Mouse (Mus musculus) forebrain, embryonic 12.5 days (tissue): ENCODE measurements at regions not wholly inside any gene's neighbourhood (a gene's known extent, or its start where the extent isn't known, plus 50 kb on each side); places are given as distances from the start of the nearest gene placed in this dataset.

Experiments used
- ATAC-seq: fragments of 200-750 bp; cut with Nextera tagmentation; 2 replicates; pipeline ENCODE4 v1.8.0; 2017; ENCODE audit warnings: moderate TSS enrichment; ENCODE audit not compliant: low FRiP score
- H3K27ac ChIP-seq: fragments of 300-500 bp; sonication (generic); 2 replicates; pipeline ENCODE4 v1.5.1; 2016; ENCODE audit warnings: mild to moderate bottlenecking
- H3K27me3 ChIP-seq: fragments of 300-500 bp; sonication (generic); 2 replicates; pipeline ENCODE4 v1.6.1; 2016; ENCODE audit warnings: mild to moderate bottlenecking
- H3K36me3 ChIP-seq: fragments of 300-500 bp; sonication (generic); replicated peaks from 2 replicates; pipeline ENCODE4 v1.6.1; 2016; ENCODE audit warnings: mild to moderate bottlenecking
- H3K4me1 ChIP-seq: fragments of 300-500 bp; sonication (generic); 2 replicates; pipeline ENCODE4 v1.6.1; 2016
- H3K4me2 ChIP-seq: fragments of 300-500 bp; sonication (generic); 2 replicates; pipeline ENCODE4 v1.6.1; 2016; ENCODE audit warnings: mild to moderate bottlenecking, moderate library complexity
- H3K4me3 ChIP-seq: fragments of 300-500 bp; sonication (generic); replicated peaks from 2 replicates; pipeline ENCODE4 v1.5.1; 2016; ENCODE audit warnings: mild to moderate bottlenecking
- H3K9ac ChIP-seq: fragments of 300-500 bp; sonication (generic); 2 replicates; pipeline ENCODE4 v1.6.1; 2016; ENCODE audit warnings: mild to moderate bottlenecking
- H3K9me3 ChIP-seq: fragments of 300-500 bp; sonication (generic); 2 replicates; pipeline ENCODE4 v1.6.1; 2016
- WGBS: fragments of 180-500 bp; shearing (Covaris S2); methylation state at CpG from one replicate; pipeline ENCODE4 v1.1.7; 2016; 5-methylcytosine and 5-hydroxymethylcytosine counted together

GRCm38 (mm10) chr9:61602353-61602978, 230.3 kb downstream of the Tle3 start:
- no peak overlapping the region for H3K4me2 ChIP-seq
- no peak overlapping the region for H3K27ac ChIP-seq
- H3K9ac ChIP-seq: no peak overlapping the region
- ATAC-seq: no peak
- H3K4me1 ChIP-seq: peaks cover 25% of the 10 kb centered on the region
- no peaks in the 10 kb centered on the region for H3K9me3 ChIP-seq
- H3K27me3 ChIP-seq: peaks cover 13% of the 10 kb centered on the region; the same call in 1 of the 2 replicates
- WGBS: 48% methylated on average over 7 of the region's 7 CpGs
- no peak overlapping the region for H3K4me3 ChIP-seq
- H3K36me3 ChIP-seq: no peaks in the 10 kb centered on the region

- ATAC-seq: no peak
- no peaks in the 10 kb centered on the region for H3K9me3 ChIP-seq
- H3K4me1 ChIP-seq: peaks cover 31% of the 10 kb centered on the region
- no peak overlapping the region for H3K27ac ChIP-seq
- H3K27me3 ChIP-seq: peaks cover 16% of the 10 kb centered on the region; the same call in 1 of the 2 replicates
- no peak overlapping the region for H3K9ac ChIP-seq
- H3K4me3 ChIP-seq: no peak overlapping the region
- no peaks in the 10 kb centered on the region for H3K36me3 ChIP-seq
- WGBS: 82% methylated on average over 6 of the region's 6 CpGs
- H3K4me2 ChIP-seq: no peak overlapping the region
Measured at GRCm38 (mm10) chr9:61601911-61602310, 229.7 kb downstream of the Tle3 start.

DNA sequence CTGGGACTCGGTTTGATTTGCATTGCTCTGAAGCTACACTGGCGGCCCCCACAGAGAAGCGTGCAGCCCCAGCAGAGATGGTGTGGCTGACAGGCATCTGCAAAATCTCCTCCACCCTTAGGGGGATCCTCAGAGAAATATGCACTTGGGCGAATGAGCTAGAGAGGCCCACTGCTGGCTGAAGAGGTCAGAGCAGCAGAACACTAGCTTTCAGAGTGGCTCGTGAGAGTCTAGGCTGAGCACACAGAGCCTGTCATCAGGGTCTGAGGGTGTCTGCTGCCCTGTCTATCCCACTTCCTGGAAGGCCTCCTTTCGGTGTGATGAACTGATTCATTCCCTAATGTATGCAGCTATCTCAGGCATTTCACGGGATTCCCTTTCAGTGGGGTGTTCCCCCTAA, 225.1 kb downstream of the Tle3 start:
- WGBS: 35% methylated on average over 7 of the region's 7 CpGs
- no peak for ATAC-seq
- Histone ChIP-seq H3K4me1 (peaks cover 33% of the 10 kb centered on the region), H3K36me3 (no peaks in the 10 kb centered on the region), H3K9ac (no peak overlapping the region), H3K27ac (peak overlapping the region; percentile 2; the same call in 1 of the 2 replicates), H3K4me2 (no peak overlapping the region), H3K4me3 (no peak overlapping the region), H3K9me3 (no peaks in the 10 kb centered on the region), H3K27me3 (peaks cover 9% of the 10 kb centered on the region; the same call in 1 of the 2 replicates)

- no peak for ATAC-seq
- WGBS: 43% methylated on average over 17 of the region's 17 CpGs
- H3K9ac ChIP-seq: no peak overlapping the region
- no peak overlapping the region for H3K4me2 ChIP-seq
- H3K27ac ChIP-seq: peak overlapping the region; percentile 2; the same call in 1 of the 2 replicates
- no peaks in the 10 kb centered on the region for H3K9me3 ChIP-seq
- H3K4me3 ChIP-seq: no peak overlapping the region
- H3K27me3 ChIP-seq: peaks cover 9% of the 10 kb centered on the region; the same call in 1 of the 2 replicates
- peaks cover 31% of the 10 kb centered on the region for H3K4me1 ChIP-seq
- no peaks in the 10 kb centered on the region for H3K36me3 ChIP-seq
Measured at GRCm38 (mm10) chr9:61596410-61597108, 224.4 kb downstream of the Tle3 start.

GRCm38 (mm10) chr9:61595170-61595967, 223.2 kb downstream of the Tle3 start:
- no peaks in the 10 kb centered on the region for H3K36me3 ChIP-seq
- H3K9me3 ChIP-seq: no peaks in the 10 kb centered on the region
- 72% methylated on average over 9 of the region's 9 CpGs for WGBS
- no peak for ATAC-seq
- H3K4me1 ChIP-seq: peaks cover 31% of the 10 kb centered on the region
- H3K27me3 ChIP-seq: peaks cover 9% of the 10 kb centered on the region; the same call in 1 of the 2 replicates
- no peak overlapping the region for H3K27ac ChIP-seq
- H3K4me3 ChIP-seq: no peak overlapping the region
- H3K9ac ChIP-seq: no peak overlapping the region
- no peak overlapping the region for H3K4me2 ChIP-seq

- Histone ChIP-seq H3K27me3 (peaks cover 9% of the 10 kb centered on the region; the same call in 1 of the 2 replicates), H3K27ac (no peak overlapping the region), H3K36me3 (no peaks in the 10 kb centered on the region), H3K9ac (no peak overlapping the region), H3K4me3 (no peak overlapping the region), H3K4me1 (peaks cover 25% of the 10 kb centered on the region), H3K9me3 (no peaks in the 10 kb centered on the region), H3K4me2 (no peak overlapping the region)
- ATAC-seq: no peak
- WGBS: 75% methylated on average over 6 of the region's 6 CpGs
Measured at GRCm38 (mm10) chr9:61593991-61594390, 221.8 kb downstream of the Tle3 start.

- WGBS: 89% methylated on average over 10 of the region's 10 CpGs
- Histone ChIP-seq H3K4me2 (no peak overlapping the region), H3K9ac (no peak overlapping the region), H3K27me3 (peaks cover 5% of the 10 kb centered on the region; the same call in 1 of the 2 replicates), H3K4me1 (peaks cover 9% of the 10 kb centered on the region; the same call in 1 of the 2 replicates), H3K27ac (no peak overlapping the region), H3K9me3 (0 out of 2 replicates have a peak, but pooled peaks cover 3% of the 10 kb centered on the region), H3K36me3 (no peaks in the 10 kb centered on the region), H3K4me3 (no peak overlapping the region)
- no peak for ATAC-seq
Measured at GRCm38 (mm10) chr9:61589727-61590299, 217.6 kb downstream of the Tle3 start.

- Histone ChIP-seq H3K9me3 (0 out of 2 replicates have a peak, but pooled peaks cover 3% of the 10 kb centered on the region), H3K27me3 (no peaks in the 10 kb centered on the region; the same call in 1 of the 2 replicates), H3K4me2 (no peak overlapping the region), H3K36me3 (no peaks in the 10 kb centered on the region), H3K4me3 (no peak overlapping the region), H3K4me1 (peaks cover 21% of the 10 kb centered on the region), H3K27ac (peak overlapping the region; percentile 65), H3K9ac (no peak overlapping the region)
- 72% methylated on average over 21 of the region's 21 CpGs for WGBS
- ATAC-seq: no peak
Measured at GRCm38 (mm10) chr9:61583281-61584072, 211.3 kb downstream of the Tle3 start.

DNA sequence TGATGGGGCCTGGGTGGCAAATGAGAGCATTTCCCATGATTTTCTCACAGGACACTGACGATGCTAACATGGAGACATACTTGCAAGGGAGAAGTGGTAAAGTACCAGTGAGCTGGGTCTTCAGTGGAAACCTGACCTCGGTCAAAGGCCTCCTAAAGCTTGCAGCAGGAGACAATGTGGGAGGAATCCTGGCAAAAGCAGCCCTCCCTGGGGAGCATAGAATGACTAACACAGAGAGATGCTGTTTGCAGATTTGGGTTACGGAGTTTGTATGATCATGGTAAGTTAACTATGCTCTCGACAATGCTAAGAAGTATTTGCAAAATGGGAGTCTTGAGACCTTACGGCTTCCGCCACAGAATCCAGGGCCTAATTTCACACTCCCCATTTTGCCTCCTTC, 208.9 kb downstream of the Tle3 start:
- WGBS: 84% methylated on average over 6 of the region's 6 CpGs
- no peak for ATAC-seq

DNA sequence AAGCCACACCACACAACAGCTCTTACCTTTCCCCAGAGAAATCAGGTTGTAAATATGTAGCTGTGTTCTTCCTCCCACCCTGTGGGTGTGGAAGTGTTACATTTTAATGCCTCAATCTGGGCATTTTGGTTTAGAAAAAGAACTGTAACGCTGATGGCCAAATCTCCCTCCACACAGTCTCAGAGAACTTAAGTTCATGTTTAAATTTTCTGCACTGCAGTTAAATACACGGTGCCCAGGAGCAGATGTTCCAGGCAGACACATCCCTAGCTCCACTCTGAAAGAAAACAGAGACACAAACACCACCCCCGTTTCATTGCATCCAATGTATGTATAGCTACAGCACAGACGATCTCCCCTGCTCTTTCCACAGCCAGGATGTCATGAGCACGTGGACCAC, 206.1 kb downstream of the Tle3 start:
- WGBS: 82% methylated on average over 5 of the region's 5 CpGs
- H3K4me3 ChIP-seq: no peak overlapping the region
- H3K27ac ChIP-seq: no peak overlapping the region
- no peak overlapping the region for H3K4me2 ChIP-seq
- H3K36me3 ChIP-seq: no peaks in the 10 kb centered on the region
- H3K9ac ChIP-seq: no peak overlapping the region
- peaks cover 22% of the 10 kb centered on the region for H3K4me1 ChIP-seq
- no peaks in the 10 kb centered on the region for H3K9me3 ChIP-seq
- H3K27me3 ChIP-seq: peaks cover 3% of the 10 kb centered on the region; the same call in 1 of the 2 replicates
- ATAC-seq: no peak

More for the DNA sequence above, 208.9 kb downstream of the Tle3 start:
- no peak overlapping the region for H3K9ac ChIP-seq
- H3K4me1 ChIP-seq: peaks cover 24% of the 10 kb centered on the region
- no peaks in the 10 kb centered on the region for H3K9me3 ChIP-seq
- peaks cover 3% of the 10 kb centered on the region; the same call in 1 of the 2 replicates for H3K27me3 ChIP-seq
- no peak overlapping the region for H3K4me2 ChIP-seq
- H3K4me3 ChIP-seq: no peak overlapping the region
- H3K27ac ChIP-seq: no peak overlapping the region
- no peaks in the 10 kb centered on the region for H3K36me3 ChIP-seq

DNA sequence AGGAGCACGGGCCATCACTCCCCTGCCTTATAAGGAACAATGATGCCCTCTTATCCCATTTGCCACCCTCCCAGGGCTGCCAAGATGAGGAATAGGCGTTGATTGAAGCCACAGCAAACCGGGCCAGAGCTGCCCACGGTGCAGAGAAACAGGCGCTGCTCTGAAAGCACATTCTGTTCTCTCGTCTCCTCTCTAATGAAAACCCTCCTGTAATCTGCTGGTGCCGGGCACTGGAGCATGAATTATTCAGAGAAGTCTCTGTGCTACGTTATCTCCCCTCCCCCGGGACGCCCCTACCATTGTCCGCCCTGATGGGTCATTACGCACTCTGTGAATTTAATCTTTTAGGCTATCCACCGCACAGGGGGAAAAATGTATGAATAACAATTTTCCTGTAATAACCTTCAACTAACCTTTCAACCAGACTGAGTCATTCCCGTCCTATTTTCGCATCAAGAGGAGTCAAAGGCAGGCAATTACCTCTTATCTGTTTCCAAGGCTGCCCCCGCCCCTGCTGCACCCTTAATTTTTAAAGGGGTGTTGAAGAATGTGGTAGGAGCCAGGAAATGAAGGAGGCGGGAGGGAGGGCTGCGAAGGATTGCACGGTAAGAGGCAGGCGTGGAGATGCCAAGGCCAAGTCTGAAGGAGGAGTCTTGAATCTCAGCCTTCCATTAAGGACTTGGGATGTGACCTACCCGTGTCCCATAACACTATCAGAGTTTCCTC, 201.6 kb downstream of the Tle3 start:
- H3K27me3 ChIP-seq: peaks cover 8% of the 10 kb centered on the region; the same call in 1 of the 2 replicates
- peak overlapping the region; percentile 88 for H3K27ac ChIP-seq
- 16% methylated on average over 21 of the region's 21 CpGs for WGBS

More for the DNA sequence above, 201.6 kb downstream of the Tle3 start:
- no peak overlapping the region for H3K4me3 ChIP-seq
- peaks cover 25% of the 10 kb centered on the region for H3K4me1 ChIP-seq
- 0 out of 2 replicates have a peak, but pooled peaks cover 5% of the 10 kb centered on the region for H3K9me3 ChIP-seq
- no peaks in the 10 kb centered on the region for H3K36me3 ChIP-seq
- H3K9ac ChIP-seq: no peak overlapping the region
- peak; percentile 88 for ATAC-seq
- peak overlapping the region; percentile 35 for H3K4me2 ChIP-seq
